Mouse (Mus musculus) embryonic facial prominence, embryonic 14.5 days (tissue): ENCODE results near the gene Prune2. TPM values are rescaled to one million over a fixed set of nuclear protein-coding genes. Genes with fewer than 3 reads are reported as not detected.

Source experiments
- ATAC-seq: fragments of 200-750 bp; cut with Nextera tagmentation; 2 replicates; pipeline ENCODE4 v1.8.0; 2017; ENCODE audit warnings: low read depth, moderate number of reproducible peaks, moderate TSS enrichment
- DNase-seq: peaks from one replicate; pipeline ENCODE4 v3.0.0-alpha.2; 2015; ENCODE audit warnings: low spot score
- H3K27ac ChIP-seq: fragments of 300-500 bp; sonication (generic); replicated peaks from 2 replicates; pipeline ENCODE4 v1.5.1; 2014; ENCODE audit warnings: low read depth, mild to moderate bottlenecking, low read length, moderate library complexity
- H3K27me3 ChIP-seq: fragments of 300-500 bp; sonication (generic); replicated peaks from 2 replicates; pipeline ENCODE4 v1.6.1; 2014; ENCODE audit warnings: low read length; ENCODE audit not compliant: control insufficient read depth, insufficient read depth
- H3K36me3 ChIP-seq: fragments of 300-500 bp; sonication (generic); 2 replicates; pipeline ENCODE4 v1.6.1; 2014; ENCODE audit warnings: low read length, mixed read lengths; ENCODE audit not compliant: control insufficient read depth, insufficient read depth
- H3K4me1 ChIP-seq: fragments of 300-500 bp; sonication (generic); 2 replicates; pipeline ENCODE4 v1.6.1; 2014; ENCODE audit warnings: antibody characterized with exemption, low read length; ENCODE audit not compliant: control insufficient read depth, insufficient read depth
- H3K4me2 ChIP-seq: fragments of 300-500 bp; sonication (generic); 2 replicates; pipeline ENCODE4 v1.6.1; 2014; ENCODE audit warnings: low read depth, mild to moderate bottlenecking, low read length, moderate library complexity, mixed read lengths
- H3K4me3 ChIP-seq: fragments of 300-500 bp; sonication (generic); 2 replicates; pipeline ENCODE4 v1.5.1; 2014; ENCODE audit warnings: low read depth, mild to moderate bottlenecking, low read length
- H3K9ac ChIP-seq: fragments of 300-500 bp; sonication (generic); 2 replicates; pipeline ENCODE4 v1.6.1; 2014; ENCODE audit warnings: low read depth, mild to moderate bottlenecking, low read length, moderate library complexity, mixed read lengths
- H3K9me3 ChIP-seq: fragments of 300-500 bp; sonication (generic); 2 replicates; pipeline ENCODE4 v1.6.1; 2016; ENCODE audit warnings: low read length; ENCODE audit not compliant: control insufficient read depth
- WGBS: fragments of 180-500 bp; shearing (Covaris S2); extraction: QIAGEN DNeasy Blood & Tissue Kit; methylation state at CpG from one replicate; pipeline ENCODE4 v1.1.7; 2014; 5-methylcytosine and 5-hydroxymethylcytosine counted together
- polyA plus RNA-seq: library from polyadenylated mRNA; unstranded; fragments of >200 nt; fragmentation: Nextera tagmentation; extraction: Ambion mirVana; gene quantifications from 2 replicates; pipeline ENCODE4 v1.2.1, GENCODE M21; 2014

Gene Prune2
- polyA plus RNA-seq, 1 experiment from 2014 or later: 5.8 TPM

DNA sequence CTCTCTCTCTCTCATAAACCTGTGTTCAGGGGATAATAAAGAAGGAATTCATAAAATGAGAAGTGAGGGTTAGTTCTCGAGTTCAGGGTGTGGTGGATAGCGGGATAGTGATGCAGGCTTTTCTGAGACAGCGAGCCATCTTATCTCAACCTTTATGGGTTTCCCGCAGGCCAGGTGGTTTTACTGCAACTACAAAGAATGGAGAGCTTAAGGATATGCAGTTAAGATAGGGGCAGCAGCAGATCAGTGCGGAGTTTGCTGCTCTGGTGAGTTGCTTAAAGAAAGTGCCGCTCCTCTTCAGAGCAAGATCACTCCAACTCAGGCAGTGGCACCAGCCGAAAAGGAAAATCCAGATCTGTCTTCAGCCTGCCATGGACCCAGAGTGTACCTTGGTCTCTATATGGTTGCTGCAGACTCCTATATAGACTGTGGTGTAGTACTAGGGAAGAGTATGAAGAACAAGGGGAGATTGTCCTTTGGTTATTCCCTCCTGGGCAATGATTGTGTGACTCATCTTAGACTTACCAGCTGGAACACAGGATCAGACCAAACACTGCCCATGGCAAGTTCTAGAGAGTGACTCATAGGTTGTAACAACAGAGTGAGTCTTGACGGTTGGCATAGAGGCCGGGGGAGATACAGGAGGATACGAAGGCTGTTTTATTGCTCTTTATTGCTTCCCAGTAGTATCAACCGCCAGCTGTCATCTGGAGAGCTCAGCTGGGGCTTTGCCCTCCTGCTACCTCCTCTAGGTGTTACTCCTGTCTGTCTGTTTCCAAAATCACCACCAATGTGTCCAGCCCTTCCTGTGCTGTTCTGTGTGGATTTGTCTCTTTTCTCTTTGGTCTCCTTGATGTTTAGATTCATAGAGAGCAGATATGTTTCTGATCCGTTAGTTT is 184.3 kb downstream of the Prune2 start:
- no peak overlapping the region for H3K27ac ChIP-seq
- H3K4me2 ChIP-seq: no peak overlapping the region
- H3K27me3 ChIP-seq: peaks cover 11% of the 10 kb centered on the region; the same call in 1 of the 2 replicates
- ATAC-seq (no peak), DNase-seq (no peak)
- no peaks in the 10 kb centered on the region for H3K4me1 ChIP-seq
- H3K36me3 ChIP-seq: no peaks in the 10 kb centered on the region
- no peak overlapping the region for H3K4me3 ChIP-seq
- H3K9ac ChIP-seq: no peak overlapping the region
- 82% methylated on average over 12 of the region's 12 CpGs for whole genome bisulfite sequencing
- no peaks in the 10 kb centered on the region for H3K9me3 ChIP-seq

DNA sequence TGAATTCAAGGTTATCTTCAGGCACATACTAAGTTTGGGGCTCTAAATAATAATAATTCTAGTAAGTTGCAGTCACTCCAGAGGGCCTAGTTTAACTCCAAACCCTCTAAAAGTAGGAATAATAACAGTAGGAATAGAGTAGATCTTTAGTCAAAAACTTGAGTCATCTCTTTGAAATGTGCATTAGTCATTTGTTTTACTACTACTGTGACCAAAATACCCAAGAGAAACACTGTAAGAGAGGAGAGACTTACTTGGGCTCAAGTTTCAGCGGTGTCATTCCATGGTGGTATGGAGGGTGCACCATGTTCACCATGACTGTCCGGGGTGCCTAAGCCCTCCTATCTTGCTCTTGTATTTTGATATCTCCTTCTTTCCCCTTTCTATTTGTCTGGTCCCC is 187.3 kb downstream of the Prune2 start:
- Histone ChIP-seq H3K4me2 (no peak overlapping the region), H3K4me3 (no peak overlapping the region), H3K9ac (no peak overlapping the region), H3K27me3 (no peaks in the 10 kb centered on the region), H3K9me3 (no peaks in the 10 kb centered on the region), H3K27ac (no peak overlapping the region), H3K36me3 (no peaks in the 10 kb centered on the region), H3K4me1 (no peaks in the 10 kb centered on the region)
- 90% methylated on average over 2 of the region's 2 CpGs for WGBS
- DNase-seq: no peak
- no peak for ATAC-seq

GRCm38 (mm10) chr19:17144205-17144604 is 188.3 kb downstream of the Prune2 start:
- Histone ChIP-seq H3K4me3 (no peak overlapping the region), H3K27ac (no peak overlapping the region), H3K27me3 (no peaks in the 10 kb centered on the region), H3K36me3 (no peaks in the 10 kb centered on the region), H3K9ac (no peak overlapping the region), H3K9me3 (no peaks in the 10 kb centered on the region), H3K4me2 (no peak overlapping the region), H3K4me1 (no peaks in the 10 kb centered on the region)
- WGBS: 81% methylated on average over 6 of the region's 6 CpGs
- ATAC-seq: no peak
- DNase-seq: no peak

GRCm38 (mm10) chr19:17150064-17150463 is 194.1 kb downstream of the Prune2 start:
- no peak overlapping the region for H3K27ac ChIP-seq
- no peaks in the 10 kb centered on the region for H3K9me3 ChIP-seq
- no peak overlapping the region for H3K4me3 ChIP-seq
- ATAC-seq: no peak
- H3K36me3 ChIP-seq: no peaks in the 10 kb centered on the region
- no peak overlapping the region for H3K4me2 ChIP-seq
- 89% methylated on average over 7 of the region's 7 CpGs for WGBS
- DNase-seq: no peak
- no peak overlapping the region for H3K9ac ChIP-seq
- H3K4me1 ChIP-seq: no peaks in the 10 kb centered on the region
- no peaks in the 10 kb centered on the region for H3K27me3 ChIP-seq

DNA sequence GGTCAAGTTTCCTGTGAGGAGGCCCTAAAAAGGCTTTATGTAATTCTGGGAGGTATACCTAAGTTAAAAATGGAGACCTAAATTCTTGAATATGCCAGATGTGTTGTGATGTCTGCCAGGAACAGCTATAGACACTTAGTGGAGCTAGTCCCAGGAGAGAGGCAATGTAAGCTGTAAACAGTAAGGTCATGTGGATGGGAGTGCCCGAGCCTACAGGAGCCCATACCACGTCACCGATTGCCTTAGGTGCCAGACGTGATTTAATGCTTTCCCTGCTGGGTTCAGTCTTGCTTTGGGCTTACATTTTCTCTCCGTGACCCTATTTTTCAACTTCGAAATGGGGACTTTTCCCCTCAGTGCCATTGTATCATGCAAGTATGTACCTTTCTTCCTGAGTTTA is 195.9 kb downstream of the Prune2 start:
- Histone ChIP-seq H3K9ac (no peak overlapping the region), H3K4me3 (no peak overlapping the region), H3K36me3 (no peaks in the 10 kb centered on the region), H3K4me1 (no peaks in the 10 kb centered on the region), H3K27ac (no peak overlapping the region), H3K27me3 (no peaks in the 10 kb centered on the region), H3K4me2 (no peak overlapping the region), H3K9me3 (no peaks in the 10 kb centered on the region)
- 85% methylated on average over 6 of the region's 6 CpGs for WGBS
- DNase-seq (no peak), ATAC-seq (no peak)

DNA sequence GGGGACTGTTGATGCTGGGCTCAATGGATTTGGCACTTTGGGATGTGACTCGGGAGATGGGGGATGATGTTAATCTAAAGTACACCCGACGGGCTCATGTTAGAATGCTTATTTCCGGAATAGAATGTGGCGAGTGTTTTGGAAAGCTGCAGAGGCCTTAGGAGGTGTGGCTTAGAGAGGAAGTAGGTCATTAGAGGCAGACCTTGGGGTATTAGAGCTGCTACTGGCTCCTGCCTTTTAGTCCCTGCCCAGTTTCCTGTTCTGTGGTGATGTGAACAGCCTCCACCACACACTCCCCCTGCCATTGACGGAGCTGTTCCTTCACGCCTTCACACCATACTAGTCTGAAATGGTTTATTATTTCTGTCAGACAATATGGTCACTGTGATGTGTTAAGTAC is 196.5 kb downstream of the Prune2 start:
- H3K27ac ChIP-seq: no peak overlapping the region
- no peaks in the 10 kb centered on the region for H3K36me3 ChIP-seq
- no peaks in the 10 kb centered on the region for H3K4me1 ChIP-seq
- WGBS: 87% methylated on average over 7 of the region's 7 CpGs
- H3K4me3 ChIP-seq: no peak overlapping the region
- H3K9me3 ChIP-seq: no peaks in the 10 kb centered on the region
- H3K9ac ChIP-seq: no peak overlapping the region
- H3K27me3 ChIP-seq: no peaks in the 10 kb centered on the region
- no peak overlapping the region for H3K4me2 ChIP-seq
- ATAC-seq (no peak), DNase-seq (no peak)

DNA sequence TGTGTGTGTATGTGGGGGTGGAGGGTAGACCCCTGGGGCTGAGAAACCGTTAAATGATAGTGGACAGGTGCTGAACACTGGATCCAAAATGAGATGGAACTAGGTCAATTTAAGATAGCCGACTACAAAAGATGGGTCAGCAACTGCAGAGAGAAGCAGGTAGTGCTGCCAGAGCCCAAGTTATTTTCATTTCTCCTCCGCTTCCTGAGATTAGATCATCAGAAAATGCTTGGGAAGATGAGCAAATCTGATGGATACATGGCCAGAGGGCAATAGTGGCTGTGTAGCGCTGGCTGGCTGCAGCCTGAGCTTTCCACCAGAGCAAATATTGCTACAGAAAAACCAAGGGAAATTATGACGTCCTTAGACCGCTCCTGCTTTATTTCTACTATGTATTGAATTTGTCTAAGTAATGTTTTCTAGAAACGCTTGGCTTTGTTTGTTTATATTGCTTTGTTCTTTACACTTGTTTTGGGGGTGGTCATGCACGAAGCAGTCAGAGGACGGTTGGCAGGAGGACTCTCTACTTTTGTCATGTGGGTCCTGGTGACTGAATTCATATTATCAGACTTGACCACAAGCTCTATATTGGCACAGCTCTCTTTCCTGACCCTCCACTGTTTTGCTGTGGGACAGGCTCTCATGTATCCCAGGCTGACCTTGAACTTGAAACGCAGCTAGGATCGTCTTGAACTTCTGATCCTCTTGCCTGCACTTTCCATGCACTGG is 198.2 kb downstream of the Prune2 start:
- Histone ChIP-seq H3K27me3 (no peaks in the 10 kb centered on the region), H3K4me3 (no peak overlapping the region), H3K9ac (no peak overlapping the region), H3K36me3 (no peaks in the 10 kb centered on the region), H3K4me1 (no peaks in the 10 kb centered on the region), H3K4me2 (no peak overlapping the region), H3K27ac (no peak overlapping the region), H3K9me3 (no peaks in the 10 kb centered on the region)
- DNase-seq (no peak), ATAC-seq (no peak)
- 75% methylated on average over 11 of the region's 11 CpGs for WGBS

DNA sequence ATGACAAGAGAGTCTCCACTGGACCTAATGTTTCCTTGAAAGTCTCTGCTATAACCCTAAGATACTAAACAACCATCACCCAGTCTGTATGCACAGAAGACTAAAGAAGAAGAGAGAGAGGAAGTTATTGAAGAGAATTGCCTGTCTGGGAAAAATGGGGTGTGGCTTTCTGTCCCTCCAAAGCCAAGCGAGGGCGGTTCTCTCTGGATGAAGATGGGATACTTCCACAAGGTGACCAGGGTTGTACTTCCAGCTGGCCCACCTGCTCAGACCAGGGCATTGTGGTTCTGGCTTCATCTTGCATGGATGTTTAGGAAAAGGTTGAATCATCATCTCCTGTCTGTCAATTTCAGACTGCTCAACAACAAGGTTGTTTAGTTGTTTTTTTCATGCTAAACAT is 199.3 kb downstream of the Prune2 start:
- no peaks in the 10 kb centered on the region for H3K36me3 ChIP-seq
- H3K27ac ChIP-seq: no peak overlapping the region
- WGBS: 74% methylated on average over 2 of the region's 2 CpGs
- no peaks in the 10 kb centered on the region for H3K4me1 ChIP-seq
- no peak overlapping the region for H3K9ac ChIP-seq
- no peaks in the 10 kb centered on the region for H3K9me3 ChIP-seq
- no peak overlapping the region for H3K4me3 ChIP-seq
- H3K27me3 ChIP-seq: no peaks in the 10 kb centered on the region
- no peak overlapping the region for H3K4me2 ChIP-seq
- DNase-seq: no peak
- no peak for ATAC-seq
